Mouse (Mus musculus) left cerebral cortex, adult 2 months (tissue): ENCODE data around the gene Vmn1r200. TPM values are rescaled to one million over a fixed set of nuclear protein-coding genes. Genes with fewer than 3 reads are reported as not detected.
"Not testable (repeated sequence)": the region's sequence is repeated elsewhere in the genome, so short reads cannot be mapped to it uniquely, and the experiment has no call there.

Experiments
- DNase-seq, 2 experiments: peaks; one replicate each; pipeline ENCODE4 v3.0.0; 2021 to 2022; ENCODE audit warnings: low spot score in 2 of 2, mixed read lengths in 1 of 2; ENCODE audit errors: extremely low spot score in 1 of 2
- H3K27ac ChIP-seq: fragments of 200-600 bp; 2 replicates; pipeline ENCODE4 v1.8.1; 2022
- H3K4me3 ChIP-seq: fragments of 200-600 bp; 2 replicates; pipeline ENCODE4 v1.8.1; 2022
- CTCF ChIP-seq: fragments of 200-600 bp; IDR thresholded peaks from 2 replicates; pipeline ENCODE4 v1.8.1; 2022; ENCODE audit warnings: antibody characterized with exemption, mild to moderate bottlenecking, moderate library complexity
- intact Hi-C: fragments of 180-260 bp; cut with DNase I; formaldehyde crosslinking; loops from one replicate; pipeline ENCODE4 v1.15.1; 2025
- long read RNA-seq, 2 experiments: library from polyadenylated mRNA; stranded (forward); transcript quantifications; one replicate each; pipeline ENCODE4 v2.0.0; 2021; ENCODE audit warnings: borderline mapping rate in 2 of 2
- total RNA-seq, 2 experiments: library from RNA; stranded (reverse); gene quantifications; 2 replicates each; pipeline ENCODE4 v1.2.3; 2021

The Vmn1r200 gene
- not detected for total RNA-seq
- long read RNA-seq, experiment 1: 0 reads
- long read RNA-seq, experiment 2: 0 reads

DNA sequence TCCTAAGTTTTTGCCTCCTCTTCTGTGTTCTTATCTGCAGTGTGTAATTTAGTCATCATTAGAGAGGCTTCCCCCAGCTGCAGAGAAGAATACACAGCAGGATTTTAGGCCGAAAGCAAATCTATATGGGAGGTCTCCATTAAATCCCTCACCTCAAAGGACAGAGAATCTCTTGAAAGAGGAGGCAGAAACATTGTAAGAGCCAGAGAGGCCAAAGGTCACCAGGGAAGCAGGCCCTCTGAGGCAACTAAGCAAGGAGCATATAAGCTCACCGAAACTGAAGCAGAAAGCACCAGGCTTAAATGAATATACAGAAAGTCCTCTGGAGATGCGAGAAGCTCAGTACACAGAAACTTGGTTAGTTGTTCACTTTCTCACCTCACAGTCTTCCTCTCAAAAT lies at the start of gene Vmn1r200:
Gene Vmn1r200 (plus strand): TSS at position 301 of the 400 bp plus-strand sequence.
- intact Hi-C loops: no loop called here
- TF ChIP-seq CTCF: no peak
- Histone ChIP-seq H3K27ac (no peak within 1 kb of the TSS), H3K4me3 (no peak within 1 kb of the TSS)
- DNase-seq: no peak

DNA sequence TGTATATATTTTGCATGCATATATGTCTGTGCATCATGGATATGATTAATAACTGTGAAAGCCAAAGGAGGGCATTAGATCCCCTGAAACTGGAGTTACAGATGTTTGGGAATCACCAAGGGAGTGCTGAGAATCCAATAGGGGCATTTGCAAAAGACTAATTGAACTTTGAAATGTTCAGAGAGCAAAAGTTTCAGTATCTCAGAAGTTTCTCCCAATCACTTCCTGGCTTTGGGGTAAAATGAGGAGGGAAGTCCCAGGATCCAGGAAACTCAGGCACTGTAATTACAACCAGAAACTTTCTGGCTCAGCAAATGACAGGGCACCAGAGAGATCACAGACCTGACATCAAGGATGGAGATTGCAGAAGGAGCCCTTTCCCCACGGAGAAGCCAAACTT lies 40.1 kb upstream of the Vmn1r200 start, which contains the start of gene Vmn1r198:
Gene Vmn1r198 (plus strand): TSS at position 301 of the 400 bp plus-strand sequence.
- TF ChIP-seq CTCF: no peak
- no peak for DNase-seq
- intact Hi-C loops: no loop called here
- H3K4me3 ChIP-seq: no peak within 1 kb of the TSS
- H3K27ac ChIP-seq: no peak within 1 kb of the TSS

DNA sequence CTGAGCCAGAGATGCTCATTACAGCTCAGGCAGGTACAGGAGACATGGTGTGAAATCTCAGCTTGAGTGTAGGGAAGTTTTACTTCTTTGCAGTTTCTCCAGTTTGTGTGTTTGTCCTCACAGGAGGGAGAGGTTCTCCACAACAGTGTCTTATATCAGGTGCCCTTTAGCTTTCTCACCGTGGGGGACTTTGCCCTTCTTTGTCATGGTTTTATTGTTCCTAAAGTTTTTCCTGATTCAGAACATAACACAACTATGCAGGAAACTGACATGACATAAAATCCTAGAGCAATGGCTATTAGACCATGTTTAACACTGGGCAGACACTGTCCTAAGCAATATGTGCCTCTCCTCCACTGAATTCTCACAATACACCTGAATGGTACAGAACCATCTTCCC lies 39.4 kb upstream of the Vmn1r200 start:
- no peak for TF ChIP-seq CTCF
- no peak for DNase-seq
- H3K4me3 ChIP-seq: no peak overlapping the region
- intact Hi-C loops: no loop called here
- H3K27ac ChIP-seq: no peak overlapping the region

DNA sequence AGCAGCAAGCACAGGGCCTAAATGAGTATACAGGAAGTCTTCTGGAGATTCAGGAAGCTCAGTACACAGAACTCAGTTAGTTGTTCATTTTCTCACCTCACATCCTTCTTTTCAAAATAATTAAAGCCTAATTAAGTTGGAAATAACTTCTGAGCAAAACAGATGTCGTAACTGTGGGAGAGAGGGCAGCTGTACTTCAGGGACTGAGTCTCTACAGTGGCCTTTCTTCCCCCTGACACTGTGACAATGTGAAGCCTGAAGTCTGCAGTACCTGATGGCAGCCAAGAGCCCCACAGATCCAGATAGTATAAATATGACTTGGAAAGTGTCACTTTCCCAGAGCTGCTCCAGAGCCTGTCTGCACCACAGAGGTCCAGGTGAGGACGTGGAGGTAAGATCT lies 10.7 kb upstream of the Vmn1r200 start, which contains the start of gene Vmn1r199:
Gene Vmn1r199 (plus strand): TSS at position 301 of the 400 bp plus-strand sequence.
- no peak within 1 kb of the TSS for H3K4me3 ChIP-seq
- TF ChIP-seq CTCF: no peak
- intact Hi-C loops: no loop called here
- H3K27ac ChIP-seq: peak within 1 kb of the TSS; percentile 24; the same call in 1 of the 2 replicates
- DNase-seq: no peak

DNA sequence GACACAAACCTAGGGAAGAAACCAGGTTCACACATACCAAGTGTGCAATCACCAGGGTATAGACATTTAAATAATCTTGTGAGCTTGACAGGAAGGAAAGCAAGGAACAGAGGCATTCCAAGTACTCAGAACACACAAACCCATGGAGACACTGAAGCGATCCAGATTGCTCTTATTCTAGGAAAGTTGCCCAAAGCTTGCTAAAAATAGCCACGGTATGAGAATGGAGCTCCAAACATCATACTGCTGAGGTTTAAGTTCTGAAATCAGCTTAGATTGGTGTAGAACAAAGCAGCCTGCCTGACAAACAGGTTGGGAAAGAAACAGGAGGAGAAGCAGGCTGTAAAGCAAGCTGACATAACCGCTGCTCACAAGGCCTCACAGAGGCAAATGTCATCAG lies 9.0 kb upstream of the Vmn1r200 start:
- DNase-seq: peak in 1 of 2 experiments; percentile 18
- H3K4me3 ChIP-seq, intact Hi-C loops: not testable (repeated sequence)
- peak overlapping the region; percentile 67 for H3K27ac ChIP-seq

DNA sequence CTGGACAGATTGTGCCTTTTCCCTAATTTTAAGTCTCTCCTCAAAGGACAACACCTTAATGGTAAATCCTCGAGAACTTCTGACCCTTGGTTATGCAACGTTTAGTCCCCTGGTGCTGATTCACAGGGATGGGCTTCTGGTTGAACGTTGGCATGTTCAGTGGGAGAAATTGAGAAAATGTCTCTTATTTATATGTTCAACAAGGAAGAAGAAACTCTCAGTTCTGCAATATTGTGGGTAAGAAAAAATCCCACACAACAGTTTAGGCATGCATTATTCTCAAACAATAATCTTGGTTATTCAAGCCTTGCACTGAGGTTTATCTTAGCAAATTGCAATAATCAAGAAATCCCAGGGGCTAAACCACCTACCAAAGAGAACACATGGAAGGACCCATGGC lies 6.8 kb upstream of the Vmn1r200 start:
- Histone ChIP-seq H3K27ac (no peak overlapping the region), H3K4me3 (no peak overlapping the region)
- no peak for DNase-seq
- no peak for TF ChIP-seq CTCF
- intact Hi-C loops: no loop called here

DNA sequence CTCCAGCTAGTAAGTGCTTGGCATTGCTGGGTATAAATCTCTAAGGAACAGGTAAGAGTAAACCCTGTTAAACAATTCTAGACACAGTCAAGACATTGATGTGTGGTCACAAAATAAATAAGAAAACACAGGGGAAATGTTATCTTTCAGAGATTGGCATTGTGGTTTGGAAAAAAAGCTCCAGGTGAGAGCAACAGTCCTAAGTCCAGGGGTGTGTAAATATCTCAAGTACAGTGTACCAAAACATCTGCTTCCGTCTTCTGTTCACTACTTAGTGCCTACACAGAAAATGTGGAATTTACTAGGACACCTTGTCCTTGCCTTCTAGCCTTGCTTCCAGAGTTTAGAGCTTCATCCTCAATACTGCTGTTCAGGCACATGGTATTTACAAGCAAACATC lies 3.1 kb upstream of the Vmn1r200 start:
- intact Hi-C loops: no loop called here
- TF ChIP-seq CTCF: no peak

DNA sequence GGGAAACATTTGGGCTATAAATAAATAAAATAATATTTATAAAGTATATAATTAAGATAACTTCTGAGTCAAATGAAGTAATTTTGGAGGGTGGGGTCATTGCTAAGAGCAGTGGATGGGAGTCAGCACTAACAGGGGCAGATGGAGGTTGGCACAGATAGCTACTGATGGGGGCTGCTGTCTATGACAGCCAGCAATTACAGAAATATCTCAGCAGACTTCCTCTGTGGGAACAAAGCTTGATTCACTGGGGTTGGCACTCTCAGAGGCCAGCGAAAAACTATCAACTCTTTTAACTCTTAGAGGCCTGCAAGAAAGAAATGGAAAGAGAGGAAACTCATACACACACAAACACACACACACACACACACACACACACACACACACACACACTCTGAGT lies 12.8 kb downstream of the Vmn1r200 start:
- no peak for TF ChIP-seq CTCF

More for the DNA sequence above, 3.1 kb upstream of the Vmn1r200 start:
- no peak overlapping the region for H3K27ac ChIP-seq
- DNase-seq: no peak
- no peak overlapping the region for H3K4me3 ChIP-seq

More for the DNA sequence above, 12.8 kb downstream of the Vmn1r200 start:
- intact Hi-C loops: no loop called here
- H3K27ac ChIP-seq: no peak overlapping the region
- H3K4me3 ChIP-seq: no peak overlapping the region
- no peak for DNase-seq

Other genes starting within 250 kb of the Vmn1r200 start
- gene Vmn1r191, start 206.4 kb upstream of the Vmn1r200 start, total RNA-seq: not detected
- not detected for gene Vmn1r192, start 199.2 kb upstream of the Vmn1r200 start, total RNA-seq
- not detected for gene Vmn1r193, start 167.2 kb upstream of the Vmn1r200 start, total RNA-seq
- gene Vmn1r194, start 146.2 kb upstream of the Vmn1r200 start, total RNA-seq: not detected
- gene Vmn1r195, start 119.9 kb upstream of the Vmn1r200 start, total RNA-seq: not detected
- not detected for gene Vmn1r196, start 100.5 kb upstream of the Vmn1r200 start, total RNA-seq
- gene Vmn1r197, start 65.8 kb upstream of the Vmn1r200 start, total RNA-seq: not detected
- not detected for gene Vmn1r198, start 40.0 kb upstream of the Vmn1r200 start, total RNA-seq
- not detected for gene Vmn1r199, start 10.6 kb upstream of the Vmn1r200 start, total RNA-seq
- not detected for gene Vmn1r201, start 81.5 kb downstream of the Vmn1r200 start, total RNA-seq
- under 1 TPM in 1 of 2 experiments, not detected in 1; 0.11 TPM for gene Vmn1r202, start 115.0 kb downstream of the Vmn1r200 start, total RNA-seq
- gene Vmn1r203, start 127.7 kb downstream of the Vmn1r200 start, total RNA-seq: not detected
- gene Vmn1r204, start 162.8 kb downstream of the Vmn1r200 start, total RNA-seq: not detected
- not detected for gene Vmn1r205, start 202.6 kb downstream of the Vmn1r200 start, total RNA-seq
- gene Vmn1r206, start 233.9 kb downstream of the Vmn1r200 start, total RNA-seq: under 1 TPM; 0.09 to 0.14 TPM